Mouse (Mus musculus): ENCODE data around the gene Ube2g2. TPM values are rescaled to one million over a fixed set of nuclear protein-coding genes. Genes with fewer than 3 reads are reported as not detected.
A peak's percentile ranks its signal among the peaks of the same experiment; 100 is the strongest.

The Ube2g2 gene
- total RNA-seq, 2 experiments from 2014 or later, result 65.2 to 73.4 TPM

DNA sequence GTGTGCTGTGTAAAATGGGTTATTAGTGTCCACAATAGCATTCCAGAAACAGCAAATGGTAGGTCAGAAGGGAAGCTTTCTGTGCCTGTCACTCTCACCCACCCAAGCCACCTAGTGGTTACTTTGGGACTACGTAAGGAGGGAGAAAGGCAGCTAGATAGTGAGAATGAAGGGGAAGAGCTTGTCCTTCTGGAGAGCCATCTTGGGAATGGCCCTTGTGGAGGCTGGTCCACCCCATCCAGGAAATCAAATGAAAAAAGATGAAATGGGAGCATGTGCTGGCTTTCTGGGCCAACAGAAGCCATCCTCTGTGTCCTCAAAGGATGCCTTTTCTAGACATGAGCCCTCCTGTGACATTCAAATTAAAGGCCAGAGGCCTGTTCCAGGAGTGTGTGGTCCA is 16.7 kb upstream of the Ube2g2 start:
- peak in 1 of 2 experiments; percentile 44 for DNase-seq
- intact Hi-C loops (cut with DNase I), result loop anchor here (10.0 kb wide), 1 partner anchor 191 kb away; the partner anchor contains the start of gene Adarb1

DNA sequence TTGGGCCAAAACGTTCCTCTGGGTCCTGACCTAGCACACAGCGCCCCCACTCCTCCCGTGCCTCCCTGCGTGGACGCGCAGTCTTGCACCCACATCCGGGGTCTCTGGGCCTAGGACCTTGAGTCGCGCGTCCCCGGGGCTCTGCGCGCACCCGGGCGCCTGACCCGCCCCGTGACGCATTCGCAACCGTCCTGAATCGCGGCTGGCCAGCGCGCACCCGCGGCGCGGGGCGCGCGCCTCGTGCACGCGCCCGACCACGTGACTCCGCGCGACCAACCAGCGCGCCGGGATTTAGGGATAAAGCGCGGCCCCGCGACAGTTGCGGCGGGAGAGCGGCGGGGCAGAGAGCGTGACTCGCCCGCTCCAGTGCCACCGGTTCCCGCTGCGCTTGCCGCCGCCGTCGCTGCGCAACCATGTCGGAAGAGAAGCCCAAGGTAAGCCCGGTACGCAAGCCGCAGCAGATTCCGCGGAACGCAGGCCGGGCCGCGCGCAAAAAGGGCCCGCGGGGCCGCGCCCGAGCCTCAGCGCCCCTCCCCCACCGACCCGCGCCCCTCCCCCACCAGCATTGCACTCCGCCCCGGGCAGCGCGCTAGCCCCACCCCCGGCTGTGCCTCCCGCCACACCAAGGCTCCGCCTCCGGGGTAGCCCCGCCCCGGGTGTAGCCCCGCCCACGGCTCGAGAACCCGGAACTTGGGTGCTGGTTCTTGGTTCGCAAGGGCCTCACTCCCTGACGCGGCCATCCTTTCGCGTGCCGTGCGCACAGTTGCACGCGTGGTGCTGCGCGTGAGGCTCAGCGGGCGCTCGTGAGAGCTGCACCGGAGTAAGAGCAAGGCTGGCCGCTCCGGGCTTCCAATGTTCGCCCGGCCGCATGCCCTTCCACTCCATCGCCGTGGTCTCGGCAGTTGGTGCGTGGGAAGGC is 15.9 kb upstream of the Ube2g2 start, which contains the start of the genes Sumo3 and Gm49325:
TSS of gene Sumo3 (plus strand) at position 190 of the 919 bp plus-strand sequence.
TSS of gene Gm49325 (plus strand) at position 290 of the 919 bp plus-strand sequence.
- intact Hi-C loops (cut with DNase I), result loop anchor here (10.0 kb wide), 1 partner anchor 191 kb away; the partner anchor contains the start of gene Adarb1
- peak; percentile 99 for DNase-seq

DNA sequence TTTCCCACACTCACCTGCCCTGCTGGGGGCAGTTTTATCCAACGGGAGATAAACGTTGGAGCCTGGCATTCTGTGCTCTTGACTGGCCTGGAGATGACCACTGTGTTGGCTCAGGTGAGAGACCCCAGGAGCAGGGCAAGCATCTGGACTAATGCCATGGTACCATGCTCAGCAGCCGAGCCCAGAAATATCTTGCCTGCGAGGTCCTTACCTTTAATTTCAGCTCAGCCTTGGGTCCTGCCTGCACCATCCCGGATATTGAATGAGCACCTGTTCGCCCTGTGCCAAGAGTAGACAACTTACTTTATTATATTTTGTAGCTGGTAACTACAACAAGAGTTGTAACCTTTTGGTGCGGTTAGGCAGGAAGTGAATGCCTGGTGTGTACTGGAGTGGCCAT is 15.2 kb upstream of the Ube2g2 start:
- intact Hi-C loops (cut with DNase I), result loop anchor here (10.0 kb wide), 1 partner anchor 192 kb away; the partner anchor contains the start of gene Adarb1
- DNase-seq, result no peak

DNA sequence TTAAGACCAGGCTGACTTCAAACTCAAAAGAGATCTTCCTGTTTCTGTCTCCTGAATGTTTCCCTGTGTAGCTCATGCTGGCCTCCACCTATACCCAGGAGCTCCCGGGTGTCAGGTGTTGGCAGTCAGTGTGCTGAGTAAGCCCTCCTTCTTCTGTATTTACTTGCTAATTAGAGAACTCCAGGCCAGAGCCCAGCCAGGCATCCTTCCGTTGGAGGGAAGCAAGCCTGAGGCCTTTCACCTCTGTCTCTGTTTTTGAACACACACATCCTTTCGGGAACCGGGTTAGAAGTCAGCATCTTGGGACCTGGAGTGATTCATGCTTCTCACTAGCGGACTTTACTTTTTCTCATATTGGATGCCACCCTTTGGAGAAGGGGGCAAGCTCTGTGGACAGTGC is 14.6 kb upstream of the Ube2g2 start:
- no peak for DNase-seq
- intact Hi-C loops (cut with DNase I), result loop anchor here (10.0 kb wide), 1 partner anchor 193 kb away; the partner anchor contains the start of gene Adarb1

DNA sequence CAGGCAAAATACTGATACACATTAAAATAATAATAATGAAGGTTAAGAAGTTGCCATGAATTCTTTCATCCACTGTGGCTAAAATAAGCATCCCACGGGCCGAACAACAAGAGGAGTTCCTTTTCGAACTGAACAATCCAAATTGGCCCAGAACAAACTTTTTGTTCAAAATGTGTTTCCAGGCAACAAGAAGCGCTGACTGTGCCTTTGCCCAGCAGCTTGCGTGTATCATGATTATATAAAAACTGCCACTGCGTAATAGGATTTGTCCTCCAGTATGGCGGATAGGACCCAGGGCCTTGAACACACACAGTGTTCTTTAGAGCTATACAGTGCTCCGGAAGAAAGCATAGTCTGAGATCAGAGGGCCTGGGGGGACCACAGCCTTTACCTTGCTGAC is 13.5 kb upstream of the Ube2g2 start:
- intact Hi-C loops (cut with DNase I), result loop anchor here (10.0 kb wide), 1 partner anchor 194 kb away; the partner anchor contains the start of gene Adarb1
- DNase-seq, result no peak

DNA sequence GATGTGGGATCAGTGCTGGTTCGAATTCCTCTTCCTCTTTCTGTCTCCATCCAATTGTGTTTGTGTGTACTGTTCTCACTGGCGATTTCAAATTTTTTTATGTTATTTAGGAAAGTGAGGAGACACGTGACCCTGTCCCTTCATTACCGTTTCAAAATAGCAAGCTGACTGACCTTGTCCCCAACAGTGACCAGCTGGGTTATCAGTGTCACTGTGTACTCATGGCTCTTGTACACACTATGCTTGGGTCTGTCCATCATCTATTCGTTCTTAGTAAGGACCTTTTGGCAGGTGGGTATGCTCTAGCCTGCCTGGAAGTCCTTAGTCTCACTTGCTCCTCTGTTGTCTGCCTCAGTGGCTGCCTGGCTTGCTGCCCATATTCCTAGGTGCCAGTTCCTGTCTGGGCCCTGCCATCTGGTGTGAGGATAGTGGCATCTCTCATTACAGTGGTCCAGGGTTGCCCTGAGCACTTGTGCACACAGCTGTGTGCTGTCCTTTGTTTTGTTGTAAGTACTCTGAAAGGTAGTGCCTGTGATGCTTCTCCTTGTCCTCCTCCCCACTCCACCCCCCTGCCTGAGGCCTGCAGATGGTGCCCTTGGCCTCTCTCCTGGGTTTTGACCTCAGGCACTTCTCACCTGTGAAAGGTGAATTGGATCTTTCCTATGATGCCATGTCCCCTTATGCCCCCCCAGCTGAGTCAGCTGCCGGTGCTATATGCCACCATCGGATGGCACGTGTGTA is 11.7 kb upstream of the Ube2g2 start:
- intact Hi-C loops (cut with DNase I), result no loop called here
- no peak for DNase-seq

DNA sequence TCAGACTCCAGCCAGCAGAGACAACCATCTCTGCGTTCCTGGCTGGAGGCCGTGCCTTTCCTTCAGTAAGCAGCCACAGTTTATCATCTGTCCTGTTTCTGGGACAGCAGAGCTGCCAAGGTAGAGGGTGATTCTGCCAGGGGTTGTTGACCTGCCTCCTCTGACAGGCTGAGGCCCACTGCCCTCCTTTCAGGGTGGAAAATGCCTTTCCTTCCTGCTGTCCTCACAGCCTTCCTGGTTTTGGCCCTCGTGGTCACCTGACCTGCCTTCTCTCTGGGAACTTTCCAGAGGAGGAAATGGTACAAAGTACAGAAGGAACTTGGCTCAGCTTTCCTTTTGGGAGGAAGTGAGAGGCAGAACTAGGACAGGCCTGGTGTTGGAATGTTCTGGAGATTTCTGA is 8.7 kb upstream of the Ube2g2 start:
- intact Hi-C loops (cut with DNase I), result no loop called here
- DNase-seq, result peak; percentile 64 to 71

DNA sequence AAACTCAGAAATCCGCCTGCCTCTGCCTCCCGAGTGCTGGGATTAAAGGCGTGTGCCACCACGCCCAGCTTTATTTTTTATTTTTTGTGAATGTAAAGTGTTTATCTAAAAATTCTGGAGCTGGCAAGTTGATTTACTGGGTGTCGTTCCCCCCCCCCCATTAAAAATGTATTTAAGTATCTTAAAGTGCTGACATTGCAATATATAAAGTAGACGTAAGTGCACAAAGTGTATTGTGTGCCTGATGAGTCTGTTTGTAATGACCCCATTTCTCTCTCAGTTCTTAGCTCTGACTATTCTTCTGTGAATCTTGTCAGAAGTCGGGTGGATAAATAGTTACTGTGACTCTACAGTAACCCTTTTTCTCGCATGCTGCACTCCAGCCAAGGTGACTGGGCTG is 6.4 kb upstream of the Ube2g2 start:
- DNase-seq, result no peak
- intact Hi-C loops (cut with DNase I), result no loop called here

DNA sequence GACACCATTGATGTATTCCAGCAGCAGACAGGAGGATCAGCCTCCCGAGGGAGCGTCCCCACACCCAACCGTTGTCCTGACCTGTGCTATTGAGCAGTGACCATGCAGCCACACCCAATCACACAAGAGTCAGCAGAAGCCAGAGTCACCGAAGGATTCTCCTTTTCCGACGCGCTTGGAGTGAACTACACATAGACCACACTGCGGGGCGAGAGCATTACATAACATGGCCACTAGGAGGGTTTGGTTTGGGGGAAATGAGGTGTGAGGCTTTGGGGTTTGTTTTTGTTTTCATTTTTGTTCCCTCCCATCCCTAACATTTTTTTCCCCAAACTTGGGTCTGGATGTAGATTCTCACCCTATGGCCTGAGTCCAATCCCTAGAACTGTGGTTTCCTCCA is 5.9 kb upstream of the Ube2g2 start:
- intact Hi-C loops (cut with DNase I), result no loop called here
- no peak for DNase-seq

DNA sequence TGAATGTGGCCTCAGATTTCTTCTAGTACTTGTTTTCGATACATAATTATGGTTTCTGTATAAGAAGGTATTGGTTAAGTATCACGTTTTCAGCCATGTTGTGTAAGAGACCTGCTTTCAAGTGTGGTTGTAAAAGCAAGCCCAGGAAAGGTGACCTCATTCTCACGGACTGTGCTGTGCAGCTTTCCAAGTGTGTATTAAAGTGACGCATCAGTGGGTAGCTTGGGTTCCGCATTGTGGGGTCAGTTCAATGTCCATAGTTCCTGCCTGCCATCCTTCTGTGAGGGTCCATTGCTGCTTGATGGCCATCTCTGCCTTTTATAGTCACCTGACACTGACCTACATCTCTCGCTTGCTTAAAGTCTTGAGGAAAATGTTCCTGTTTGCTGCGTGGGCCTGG is 5.1 kb upstream of the Ube2g2 start:
- no peak for DNase-seq
- intact Hi-C loops (cut with DNase I), result no loop called here

DNA sequence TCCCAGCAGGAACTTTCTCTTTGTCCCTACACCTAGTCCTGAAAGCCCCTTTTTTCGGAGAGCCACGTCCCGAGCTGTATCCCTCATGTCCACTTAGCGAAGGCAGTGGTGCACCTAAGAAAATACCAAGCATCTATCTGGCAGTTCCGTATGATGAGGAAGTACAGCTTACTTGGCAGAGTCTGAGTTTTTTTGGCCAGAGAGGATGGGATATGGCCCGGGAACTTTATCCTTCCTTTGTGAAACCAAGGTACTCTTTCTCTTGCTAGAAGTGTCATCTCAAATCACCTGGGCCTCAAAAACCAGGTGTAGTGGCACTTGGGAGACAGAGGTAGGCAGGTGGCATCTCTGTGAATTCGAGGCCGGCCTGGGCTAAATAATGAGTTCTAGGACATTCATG is 529 bp upstream of the Ube2g2 start:
- no peak for DNase-seq
- intact Hi-C loops (cut with DNase I), result loop anchor here (5.0 to 10.0 kb wide), 3 partner anchors 39 to 543 kb away; partner anchors contain the start of genes 1810043G02Rik, D10Jhu81e, Pttg1ip and Trpm2

DNA sequence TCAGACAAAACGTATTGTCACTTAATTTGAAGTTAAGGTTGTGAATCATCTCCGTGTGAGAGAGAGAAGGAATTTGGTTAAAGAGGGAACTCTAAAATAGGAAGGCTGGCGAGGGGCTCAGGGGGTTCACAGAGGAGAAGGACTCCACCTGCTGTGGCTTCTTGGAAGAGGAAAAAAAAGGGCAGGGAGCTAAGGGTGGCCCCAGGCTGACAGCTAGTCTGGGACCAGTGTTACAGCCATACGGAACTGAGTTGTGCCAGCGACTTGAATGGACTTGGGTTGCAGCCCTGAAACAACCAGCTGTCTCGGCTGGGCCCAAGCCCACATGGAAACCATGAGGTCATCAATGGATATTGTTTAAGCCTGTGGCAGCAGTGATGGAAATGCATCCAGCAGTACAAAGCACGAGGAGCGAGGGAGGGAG is 1.0 kb downstream of the Ube2g2 start:
- intact Hi-C loops (cut with DNase I), result loop anchor here (5.0 to 10.0 kb wide), 3 partner anchors 41 to 542 kb away; partner anchors contain the start of genes 1810043G02Rik, D10Jhu81e, Pttg1ip and Trpm2
- DNase-seq, result peak; percentile 70 to 72

DNA sequence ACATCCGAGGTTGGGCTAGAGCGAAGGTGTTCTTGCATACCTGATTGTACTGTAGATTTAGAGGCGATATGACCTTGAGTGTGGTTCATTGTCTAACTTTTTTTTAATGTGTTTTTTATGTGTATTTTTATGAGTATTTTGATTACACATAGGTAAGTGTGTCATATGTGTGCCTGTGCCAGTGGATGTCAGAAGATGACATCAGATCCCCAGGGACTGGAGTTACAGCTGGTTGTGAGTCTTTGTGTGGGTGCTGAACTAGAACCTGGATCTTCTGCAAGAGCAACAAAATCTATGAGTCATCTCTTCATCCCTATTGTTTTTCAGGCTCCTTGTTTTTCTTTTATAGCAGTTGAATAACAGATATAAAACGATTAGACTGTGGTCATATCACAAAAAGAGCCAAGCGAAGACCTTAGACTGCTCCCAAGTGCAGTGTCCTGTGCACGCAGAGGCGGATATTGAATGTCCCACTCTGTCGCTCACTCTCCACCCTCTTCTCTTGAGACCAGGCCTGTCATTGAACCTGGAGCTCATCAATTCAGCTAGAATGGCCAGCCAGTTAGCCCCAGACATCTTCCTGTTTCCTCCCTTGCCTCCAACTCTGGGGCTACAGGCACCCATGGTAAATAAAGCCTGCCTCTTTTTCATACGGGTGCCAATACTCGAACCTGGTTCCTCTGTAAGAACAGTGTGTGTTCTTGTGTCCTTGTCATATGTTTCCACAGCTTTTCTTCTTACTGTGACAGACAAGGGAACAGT is 1.7 kb downstream of the Ube2g2 start:
- intact Hi-C loops (cut with DNase I), result loop anchor here (5.0 to 10.0 kb wide), 3 partner anchors 42 to 541 kb away; partner anchors contain the start of genes 1810043G02Rik, D10Jhu81e, Pttg1ip and Trpm2
- no peak for DNase-seq

DNA sequence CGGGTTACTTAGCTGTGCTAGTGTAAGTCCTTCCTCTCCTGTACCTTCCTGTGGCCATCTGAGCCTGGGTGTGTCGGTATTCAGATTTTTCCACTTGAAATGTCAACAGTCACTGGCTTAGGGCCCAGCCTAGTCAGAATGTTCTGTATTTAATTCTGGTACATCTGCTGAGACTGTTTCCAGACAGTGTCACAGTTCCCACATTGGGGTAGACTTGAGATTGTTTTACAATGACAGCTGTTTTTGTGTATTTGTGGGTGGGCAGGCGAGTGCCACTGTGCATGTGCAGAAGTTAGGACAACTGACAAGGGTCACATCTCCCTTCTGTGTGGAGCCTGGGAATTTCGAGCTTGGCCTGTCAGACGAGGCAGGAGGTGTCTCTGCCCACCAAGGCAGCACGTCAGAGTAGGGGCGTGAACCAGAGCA is 2.5 kb downstream of the Ube2g2 start:
- intact Hi-C loops (cut with DNase I), result loop anchor here (5.0 to 10.0 kb wide), 3 partner anchors 42 to 540 kb away; partner anchors contain the start of genes 1810043G02Rik, D10Jhu81e, Pttg1ip and Trpm2
- peak; percentile 57 to 72 for DNase-seq

DNA sequence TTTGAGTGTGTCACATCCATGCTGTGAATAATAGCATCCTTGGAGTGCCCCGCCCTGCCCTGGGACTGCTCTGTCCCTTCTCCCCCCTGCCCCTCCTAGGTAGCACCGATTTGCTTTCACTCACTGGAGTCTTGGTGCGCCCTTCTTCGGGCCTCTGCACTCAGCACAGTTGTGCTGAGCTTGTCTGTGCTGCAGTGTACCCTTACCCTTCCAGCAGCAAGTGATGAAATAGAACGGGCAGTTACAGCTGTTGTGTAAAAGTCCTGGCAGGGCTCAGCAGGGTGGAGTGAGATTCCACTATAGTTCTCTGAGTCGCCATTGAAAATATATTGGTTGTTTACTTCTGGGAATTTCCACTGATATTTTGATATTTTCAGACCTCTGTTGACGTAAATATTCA is 4.0 kb downstream of the Ube2g2 start:
- intact Hi-C loops (cut with DNase I), result loop anchor here (2.0 to 10.0 kb wide), 4 partner anchors 191 to 539 kb away; partner anchors contain the start of genes 1810043G02Rik, D10Jhu81e and Trpm2
- DNase-seq, result peak; percentile 35 to 39

DNA sequence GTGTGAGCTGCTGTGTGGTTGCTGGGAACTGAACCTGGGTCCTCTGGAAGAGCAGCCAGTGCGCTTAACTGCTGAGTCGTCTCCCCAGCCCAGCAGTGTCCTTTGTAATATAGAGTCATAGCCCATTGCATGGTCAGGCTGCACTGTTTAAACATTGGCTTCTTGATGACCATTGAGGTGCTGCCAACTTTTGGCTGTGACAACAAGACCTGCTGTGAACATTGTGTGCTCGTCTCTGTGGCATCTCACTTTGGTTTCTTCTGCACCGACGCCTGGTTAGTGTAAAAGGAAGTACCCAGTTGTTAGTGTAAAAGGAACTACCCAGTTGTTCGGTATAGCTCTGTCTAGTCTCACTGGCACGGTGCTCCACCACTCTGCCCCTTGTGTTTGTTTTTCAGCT is 4.5 kb downstream of the Ube2g2 start:
- intact Hi-C loops (cut with DNase I), result loop anchor here (2.0 to 10.0 kb wide), 4 partner anchors 191 to 538 kb away; partner anchors contain the start of genes 1810043G02Rik, D10Jhu81e and Trpm2
- DNase-seq, result no peak

DNA sequence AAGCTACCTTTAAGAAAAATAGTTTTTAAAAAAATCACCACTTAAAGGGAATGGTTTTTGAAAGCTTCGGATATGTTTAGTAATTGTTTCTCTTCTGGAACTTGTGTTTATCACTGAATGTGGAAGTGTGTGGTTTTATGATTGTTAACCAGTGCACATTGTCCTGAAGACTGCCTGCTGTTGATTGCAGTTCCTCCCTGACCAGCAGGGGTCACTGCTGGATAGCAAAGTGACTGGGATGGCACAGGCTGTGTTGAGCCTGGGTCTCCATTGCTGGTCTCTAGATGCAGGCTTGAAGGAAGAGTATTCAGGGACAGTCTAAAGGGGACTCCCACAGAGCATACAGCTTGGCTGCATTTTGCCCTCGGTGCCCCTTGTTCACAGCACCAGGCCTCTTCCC is 5.4 kb downstream of the Ube2g2 start:
- peak; percentile 89 for DNase-seq
- intact Hi-C loops (cut with DNase I), result loop anchor here (1.0 to 10.0 kb wide), 5 partner anchors 190 to 537 kb away; partner anchors contain the start of genes 1810043G02Rik, D10Jhu81e and Trpm2

DNA sequence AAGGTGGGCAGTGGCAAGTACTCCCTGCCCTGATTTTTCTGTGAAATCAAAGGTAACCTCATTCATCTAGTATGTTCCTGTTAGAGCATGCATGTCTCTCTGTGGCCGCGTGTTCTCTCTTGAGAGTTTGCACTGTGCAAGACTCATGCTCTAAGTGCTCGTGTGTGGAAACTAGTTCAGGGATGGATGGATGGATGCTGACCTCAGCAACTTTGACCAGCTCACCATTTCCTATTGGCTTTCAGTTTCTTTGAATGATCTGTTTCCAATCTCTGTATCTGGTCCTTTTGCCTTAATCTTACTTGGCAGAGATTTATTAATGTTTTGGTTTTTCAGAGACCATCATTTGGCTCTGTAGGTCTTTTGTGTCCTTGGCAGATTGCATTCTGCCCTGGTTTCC is 7.1 kb downstream of the Ube2g2 start:
- no peak for DNase-seq
- intact Hi-C loops (cut with DNase I), result loop anchor here (5.0 to 10.0 kb wide), 3 partner anchors 188 to 536 kb away; partner anchors contain the start of genes 1810043G02Rik, D10Jhu81e and Trpm2

DNA sequence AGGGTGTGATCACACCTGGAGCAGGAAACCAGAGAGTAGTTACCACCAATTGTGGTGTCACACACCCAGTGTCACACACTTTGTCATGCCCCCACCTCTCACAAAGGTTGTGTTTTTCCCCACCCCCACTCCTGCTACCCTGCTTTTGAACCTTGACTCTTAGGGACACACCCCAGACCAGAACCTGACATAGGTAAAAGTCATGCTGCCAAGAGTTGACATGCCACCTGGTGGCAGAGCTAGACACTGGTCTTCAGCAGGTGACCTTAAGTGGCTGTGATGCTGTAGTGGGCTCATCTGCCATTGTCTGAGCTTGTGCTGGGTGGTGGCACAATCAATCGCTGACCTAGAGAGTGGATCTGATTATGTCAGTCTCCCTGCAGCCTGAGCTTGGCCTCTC is 7.9 kb downstream of the Ube2g2 start:
- intact Hi-C loops (cut with DNase I), result loop anchor here (5.0 to 10.0 kb wide), 3 partner anchors 187 to 535 kb away; partner anchors contain the start of genes 1810043G02Rik, D10Jhu81e and Trpm2
- DNase-seq, result no peak
